Mouse (Mus musculus): ENCODE results near the gene Tubb1. TPM values are rescaled to one million over a fixed set of nuclear protein-coding genes. Genes with fewer than 3 reads are reported as not detected.
A peak's percentile ranks its signal among the peaks of the same experiment; 100 is the strongest.

Tubb1 gene
- polyA plus RNA-seq, 1 experiment from 2014 or later, result 0.59 TPM

DNA sequence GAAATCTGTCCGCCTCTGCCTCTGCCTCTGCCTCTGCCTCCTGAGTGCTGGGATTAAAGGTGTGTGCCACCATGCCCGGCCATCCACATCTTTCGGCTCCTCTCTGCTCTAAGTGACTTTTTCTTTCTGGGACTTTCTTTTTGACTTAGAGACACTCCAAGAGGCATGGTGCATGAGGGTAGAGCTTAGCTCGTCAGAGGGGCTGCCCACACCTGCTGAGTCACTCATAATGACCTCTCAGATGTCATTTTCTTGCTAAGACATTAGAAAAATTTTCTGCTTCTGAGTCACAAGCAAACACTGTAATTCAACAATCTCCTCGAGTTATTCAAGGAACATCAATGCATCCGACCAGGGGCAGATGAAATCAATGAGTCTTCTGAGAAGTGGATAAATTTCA, 5.5 kb upstream of the Tubb1 start:
- no peaks in the 10 kb centered on the region for H3K36me3 ChIP-seq
- no peaks in the 10 kb centered on the region for H3K4me1 ChIP-seq
- 84% methylated on average over 6 of the region's 6 CpGs for WGBS
- no peak overlapping the region for H3K4me2 ChIP-seq (replicated peaks)
- H3K27me3 ChIP-seq, result no peaks in the 10 kb centered on the region
- no peaks in the 10 kb centered on the region for H3K9me3 ChIP-seq
- no peak for ATAC-seq (replicated peaks)
- H3K4me3 ChIP-seq, result no peak overlapping the region
- no peak overlapping the region for H3K9ac ChIP-seq (replicated peaks)
- no peak overlapping the region for H3K27ac ChIP-seq (replicated peaks)

- WGBS, result 60% methylated on average over 7 of the region's 7 CpGs
- ATAC-seq (replicated peaks), result no peak
These were observed 4.0 kb upstream of the Tubb1 start for GRCm38 (mm10) chr2:174446492-174446891.

GRCm38 (mm10) chr2:174446905-174447304, 3.6 kb upstream of the Tubb1 start:
- Histone ChIP-seq H3K27me3 (no peaks in the 10 kb centered on the region), H3K9ac (replicated peaks) (no peak overlapping the region), H3K4me2 (replicated peaks) (no peak overlapping the region), H3K4me1 (no peaks in the 10 kb centered on the region), H3K27ac (replicated peaks) (no peak overlapping the region), H3K4me3 (no peak overlapping the region), H3K9me3 (no peaks in the 10 kb centered on the region), H3K36me3 (no peaks in the 10 kb centered on the region)
- WGBS, result 58% methylated on average over 8 of the region's 8 CpGs
- ATAC-seq (replicated peaks), result no peak

More at GRCm38 (mm10) chr2:174446492-174446891, 4.0 kb upstream of the Tubb1 start:
- no peaks in the 10 kb centered on the region for H3K4me1 ChIP-seq
- H3K4me3 ChIP-seq, result no peak overlapping the region
- no peaks in the 10 kb centered on the region for H3K27me3 ChIP-seq
- no peak overlapping the region for H3K27ac ChIP-seq (replicated peaks)
- H3K36me3 ChIP-seq, result no peaks in the 10 kb centered on the region
- no peak overlapping the region for H3K4me2 ChIP-seq (replicated peaks)
- H3K9me3 ChIP-seq, result no peaks in the 10 kb centered on the region
- H3K9ac ChIP-seq (replicated peaks), result no peak overlapping the region

GRCm38 (mm10) chr2:174448405-174448804, 2.1 kb upstream of the Tubb1 start:
- Histone ChIP-seq H3K36me3 (no peaks in the 10 kb centered on the region), H3K4me2 (replicated peaks) (no peak overlapping the region), H3K27ac (replicated peaks) (no peak overlapping the region), H3K9ac (replicated peaks) (no peak overlapping the region), H3K4me1 (no peaks in the 10 kb centered on the region), H3K4me3 (no peak overlapping the region), H3K9me3 (no peaks in the 10 kb centered on the region), H3K27me3 (no peaks in the 10 kb centered on the region)
- 84% methylated on average over 4 of the region's 4 CpGs for WGBS
- no peak for ATAC-seq (replicated peaks)

DNA sequence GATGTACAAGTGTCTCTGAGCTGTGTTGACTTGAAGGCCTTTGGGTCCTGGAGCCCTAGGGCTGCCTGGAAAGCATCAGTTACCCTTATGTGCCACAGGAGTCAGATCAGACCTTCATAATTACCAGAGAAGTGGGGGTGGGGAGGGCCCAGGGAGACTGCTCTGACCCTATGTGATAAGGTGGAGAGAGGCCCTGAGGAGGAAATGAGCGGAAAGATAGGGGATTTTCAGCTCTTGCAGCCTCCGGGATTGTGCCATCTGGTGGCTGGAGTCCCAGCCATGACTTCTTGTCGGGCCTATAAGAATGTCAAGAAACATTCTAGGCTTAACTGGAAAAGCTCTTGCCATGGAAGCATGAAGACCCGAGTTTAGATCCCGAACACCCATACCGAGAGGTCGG, 3.2 kb downstream of the Tubb1 start:
- Histone ChIP-seq H3K9ac (replicated peaks) (no peak overlapping the region), H3K27me3 (no peaks in the 10 kb centered on the region), H3K9me3 (no peaks in the 10 kb centered on the region), H3K4me2 (replicated peaks) (no peak overlapping the region), H3K4me1 (no peaks in the 10 kb centered on the region), H3K36me3 (no peaks in the 10 kb centered on the region), H3K4me3 (no peak overlapping the region), H3K27ac (replicated peaks) (no peak overlapping the region)
- 81% methylated on average over 7 of the region's 7 CpGs for WGBS
- ATAC-seq (replicated peaks), result no peak

DNA sequence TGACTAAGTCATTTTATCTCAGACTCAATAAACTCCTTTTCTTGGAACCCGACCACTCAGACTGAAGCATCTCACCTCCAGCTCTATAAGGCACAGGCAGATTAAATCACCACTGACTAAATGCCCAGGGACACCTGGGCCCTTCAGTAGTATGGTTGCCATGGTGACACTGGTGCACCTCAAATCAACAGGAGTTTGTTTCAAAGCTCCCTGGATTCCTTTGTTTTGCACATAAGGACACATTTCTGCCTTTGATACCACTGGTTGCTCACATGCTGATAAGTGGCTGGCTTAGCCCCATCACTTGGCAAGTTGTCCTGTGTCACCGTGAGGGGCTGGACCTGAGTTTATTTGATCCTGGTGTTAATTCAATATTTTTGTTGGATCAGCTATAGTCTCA, 8.9 kb downstream of the Tubb1 start:
- no peak for ATAC-seq (replicated peaks)
- H3K36me3 ChIP-seq, result peaks cover 25% of the 10 kb centered on the region
- H3K9me3 ChIP-seq, result no peaks in the 10 kb centered on the region
- WGBS, result 47% methylated on average over 2 of the region's 2 CpGs
- peaks cover 11% of the 10 kb centered on the region for H3K4me1 ChIP-seq
- H3K9ac ChIP-seq (replicated peaks), result no peak overlapping the region
- H3K4me2 ChIP-seq (replicated peaks), result no peak overlapping the region
- no peak overlapping the region for H3K27ac ChIP-seq (replicated peaks)
- H3K27me3 ChIP-seq, result no peaks in the 10 kb centered on the region
- H3K4me3 ChIP-seq, result no peak overlapping the region

- Histone ChIP-seq H3K9me3 (no peaks in the 10 kb centered on the region), H3K9ac (replicated peaks) (peak overlapping the region; percentile 87), H3K27me3 (no peaks in the 10 kb centered on the region), H3K4me1 (peaks cover 11% of the 10 kb centered on the region), H3K4me2 (replicated peaks) (peak overlapping the region; percentile 89), H3K36me3 (peaks cover 39% of the 10 kb centered on the region), H3K4me3 (peak overlapping the region; percentile 93), H3K27ac (replicated peaks) (no peak overlapping the region)
- ATAC-seq (replicated peaks), result peak; percentile 46
- 38% methylated on average over 10 of the region's 10 CpGs for WGBS
These were observed 12.9 kb downstream of the Tubb1 start for GRCm38 (mm10) chr2:174463370-174463769.

DNA sequence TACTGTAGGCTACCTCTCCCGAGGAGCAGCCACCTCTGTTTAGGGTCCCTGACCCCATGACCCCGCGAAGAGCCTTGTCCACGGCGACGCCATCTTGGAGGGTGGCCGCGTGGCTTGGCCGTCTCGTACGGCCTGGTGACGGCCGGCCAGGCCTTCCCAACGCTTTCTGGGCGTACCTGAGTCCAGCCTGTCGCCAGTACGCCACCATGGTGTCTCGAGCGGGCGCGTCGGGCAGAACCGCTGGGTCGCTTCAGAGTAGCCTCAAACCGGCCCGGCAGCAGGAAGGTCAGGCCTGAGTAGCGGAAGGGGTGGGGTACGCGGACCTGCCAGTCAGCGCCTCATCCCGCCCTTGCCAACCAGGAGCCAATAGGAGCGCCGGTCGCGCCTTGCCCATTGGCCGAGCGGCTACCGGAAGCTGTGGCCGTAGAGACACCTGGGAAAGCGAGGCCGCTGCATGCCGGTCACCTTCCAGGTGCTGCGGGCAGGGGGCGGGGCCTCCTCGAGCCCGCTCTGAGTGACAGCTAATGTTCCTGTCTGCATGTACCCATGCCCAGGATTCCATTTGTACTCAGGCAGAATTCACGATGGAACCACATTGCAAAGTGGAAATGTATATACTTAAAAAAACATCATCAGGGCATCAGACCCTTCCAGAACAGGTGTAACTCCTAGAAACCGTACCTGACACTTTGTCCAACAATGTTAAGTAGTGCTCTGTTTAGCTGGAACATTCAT, 13.5 kb downstream of the Tubb1 start, which contains the start of gene Atp5e:
Gene Atp5e (minus strand): TSS at position 317 of the 735 bp plus-strand sequence.
- H3K27me3 ChIP-seq, result no peaks in the 10 kb centered on the region
- peak within 1 kb of the TSS; percentile 87 for H3K9ac ChIP-seq (replicated peaks)
- no peaks in the 10 kb centered on the region for H3K9me3 ChIP-seq
- peaks cover 39% of the 10 kb centered on the region for H3K36me3 ChIP-seq
- ATAC-seq (replicated peaks), result peak; percentile 100
- H3K27ac ChIP-seq (replicated peaks), result peak within 1 kb of the TSS; percentile 46; the same call in 1 of the 2 replicates
- H3K4me2 ChIP-seq (replicated peaks), result peak within 1 kb of the TSS; percentile 89
- H3K4me3 ChIP-seq, result peak within 1 kb of the TSS; percentile 93
- H3K4me1 ChIP-seq, result peaks cover 11% of the 10 kb centered on the region
- WGBS, result 3% methylated on average over 48 of the region's 48 CpGs

- Histone ChIP-seq H3K4me1 (peaks cover 12% of the 10 kb centered on the region), H3K9ac (replicated peaks) (no peak overlapping the region), H3K27ac (replicated peaks) (no peak overlapping the region), H3K27me3 (no peaks in the 10 kb centered on the region), H3K36me3 (peaks cover 14% of the 10 kb centered on the region), H3K4me3 (no peak overlapping the region), H3K9me3 (no peaks in the 10 kb centered on the region), H3K4me2 (replicated peaks) (no peak overlapping the region)
- WGBS, result 90% methylated on average over 4 of the region's 4 CpGs
- no peak for ATAC-seq (replicated peaks)
These were observed 19.8 kb downstream of the Tubb1 start for GRCm38 (mm10) chr2:174470333-174470732.

- ATAC-seq (replicated peaks), result no peak
- peaks cover 12% of the 10 kb centered on the region for H3K4me1 ChIP-seq
- H3K27me3 ChIP-seq, result no peaks in the 10 kb centered on the region
- H3K4me3 ChIP-seq, result no peak overlapping the region
- WGBS, result 94% methylated on average over 7 of the region's 7 CpGs
- no peak overlapping the region for H3K9ac ChIP-seq (replicated peaks)
- no peaks in the 10 kb centered on the region for H3K9me3 ChIP-seq
- H3K27ac ChIP-seq (replicated peaks), result no peak overlapping the region
- peaks cover 10% of the 10 kb centered on the region for H3K36me3 ChIP-seq
- H3K4me2 ChIP-seq (replicated peaks), result no peak overlapping the region
These were observed 20.4 kb downstream of the Tubb1 start for GRCm38 (mm10) chr2:174470786-174471405.

DNA sequence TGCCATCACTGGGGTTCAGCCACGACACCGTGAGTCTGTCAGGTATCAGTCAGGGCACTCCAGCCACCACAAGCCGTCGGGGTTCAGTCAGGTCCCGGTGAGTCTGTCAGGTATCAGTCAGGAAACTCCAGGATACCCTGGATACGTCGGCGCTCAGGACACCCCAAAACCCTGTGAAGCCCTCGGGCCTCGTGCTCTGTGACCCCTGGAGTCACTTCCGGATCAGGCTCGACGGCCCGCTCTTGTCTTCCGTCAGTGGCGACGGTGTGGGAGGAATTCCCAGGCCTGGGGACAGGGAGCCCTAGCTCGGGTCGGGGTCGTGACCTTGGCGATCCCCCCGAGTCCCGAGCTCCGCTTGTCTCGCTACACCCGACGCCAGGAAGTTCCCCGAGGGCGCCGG, 21.9 kb downstream of the Tubb1 start:
- Histone ChIP-seq H3K9me3 (no peaks in the 10 kb centered on the region), H3K9ac (replicated peaks) (peak overlapping the region; percentile 75), H3K36me3 (0 out of 2 replicates have a peak, but pooled peaks cover 4% of the 10 kb centered on the region), H3K4me2 (replicated peaks) (peak overlapping the region; percentile 81), H3K27ac (replicated peaks) (no peak overlapping the region), H3K4me1 (peaks cover 12% of the 10 kb centered on the region), H3K27me3 (no peaks in the 10 kb centered on the region), H3K4me3 (peak overlapping the region; percentile 71)
- 8% methylated on average over 30 of the region's 30 CpGs for WGBS
- peak; percentile 47 for ATAC-seq (replicated peaks)

DNA sequence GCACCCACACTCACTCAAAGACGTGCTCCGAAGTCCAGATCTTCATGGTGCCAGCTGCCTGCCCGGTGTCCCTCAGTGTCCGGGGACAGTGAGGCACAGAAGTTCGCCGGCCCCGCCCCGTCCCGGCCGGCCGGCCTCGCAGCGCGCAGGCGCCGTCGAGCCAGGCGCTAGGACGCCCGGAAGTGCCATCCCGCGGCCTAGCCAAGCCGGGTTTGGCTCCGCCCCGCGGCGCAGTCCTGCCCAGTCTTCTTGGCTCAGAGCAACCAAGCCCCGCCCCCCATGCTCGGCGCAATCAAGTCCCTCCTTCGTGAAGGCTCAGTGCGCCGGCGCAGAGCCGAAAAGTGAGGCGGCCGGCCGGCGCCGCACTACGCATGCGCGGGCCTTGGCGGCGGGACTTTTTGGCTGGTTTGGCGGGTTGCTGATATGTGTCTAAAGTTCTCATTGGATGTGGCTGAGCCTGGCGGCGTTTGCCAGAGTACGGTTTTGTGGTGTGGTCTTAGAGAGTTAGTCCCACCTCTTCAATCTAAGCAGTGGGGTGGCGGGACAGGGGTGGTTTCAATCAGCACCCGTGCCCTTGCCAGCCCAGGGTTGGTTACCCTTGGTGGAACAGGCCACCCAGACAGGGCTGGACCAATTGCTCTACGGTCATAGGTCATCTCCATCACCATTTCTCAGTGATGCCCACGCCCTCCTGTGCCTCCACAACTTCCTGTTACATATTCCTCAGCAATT, 22.5 kb downstream of the Tubb1 start, which contains the start of gene Prelid3b:
Gene Prelid3b (minus strand): TSS at position 264 of the 732 bp plus-strand sequence.
- Histone ChIP-seq H3K4me1 (peaks cover 12% of the 10 kb centered on the region), H3K9me3 (no peaks in the 10 kb centered on the region), H3K4me2 (replicated peaks) (peak within 1 kb of the TSS; percentile 81), H3K36me3 (0 out of 2 replicates have a peak, but pooled peaks cover 4% of the 10 kb centered on the region), H3K27me3 (no peaks in the 10 kb centered on the region), H3K9ac (replicated peaks) (peak within 1 kb of the TSS; percentile 75), H3K27ac (replicated peaks) (no peak within 1 kb of the TSS), H3K4me3 (peak within 1 kb of the TSS; percentile 71)
- 1% methylated on average over 53 of the region's 53 CpGs for WGBS
- ATAC-seq (replicated peaks), result peak; percentile 98
